Mouse (Mus musculus): ENCODE results near the gene Cryaa. TPM values are rescaled to one million over a fixed set of nuclear protein-coding genes. Genes with fewer than 3 reads are reported as not detected.

The Cryaa gene
- polyA plus RNA-seq, 1 experiment from 2014 or later: not detected

- Histone ChIP-seq H3K27ac (replicated peaks) (no peak overlapping the region), H3K4me1 (no peaks in the 10 kb centered on the region; the same call in 1 of the 2 replicates), H3K4me3 (no peak overlapping the region), H3K27me3 (replicated peaks) (no peaks in the 10 kb centered on the region), H3K36me3 (no peaks in the 10 kb centered on the region), H3K9me3 (no peaks in the 10 kb centered on the region), H3K4me2 (no peak overlapping the region), H3K9ac (no peak overlapping the region)
- ATAC-seq (ENCODE audit: extremely low read depth, insufficient number of reproducible peaks, low FRiP score, low TSS enrichment): no peak
- 76% methylated on average over 9 of the region's 9 CpGs for WGBS
Observed at GRCm38 (mm10) chr17:31713709-31714108, 36.1 kb downstream of the Cryaa start.

- Histone ChIP-seq H3K4me1 (no peaks in the 10 kb centered on the region; the same call in 1 of the 2 replicates), H3K27me3 (replicated peaks) (no peaks in the 10 kb centered on the region), H3K4me2 (no peak overlapping the region), H3K9ac (no peak overlapping the region), H3K27ac (replicated peaks) (no peak overlapping the region), H3K4me3 (no peak overlapping the region), H3K9me3 (no peaks in the 10 kb centered on the region), H3K36me3 (no peaks in the 10 kb centered on the region)
- WGBS: 79% methylated on average over 3 of the region's 3 CpGs
- no peak for ATAC-seq (ENCODE audit: extremely low read depth, insufficient number of reproducible peaks, low FRiP score, low TSS enrichment)
Observed at GRCm38 (mm10) chr17:31714125-31714524, 36.5 kb downstream of the Cryaa start.

- 84% methylated on average over 11 of the region's 11 CpGs for WGBS
- no peaks in the 10 kb centered on the region for H3K36me3 ChIP-seq
- no peaks in the 10 kb centered on the region for H3K27me3 ChIP-seq (replicated peaks)
- ATAC-seq (ENCODE audit: extremely low read depth, insufficient number of reproducible peaks, low FRiP score, low TSS enrichment): no peak
- no peaks in the 10 kb centered on the region for H3K9me3 ChIP-seq
- H3K4me1 ChIP-seq: no peaks in the 10 kb centered on the region; the same call in 1 of the 2 replicates
- no peak overlapping the region for H3K4me2 ChIP-seq
- no peak overlapping the region for H3K9ac ChIP-seq
- no peak overlapping the region for H3K4me3 ChIP-seq
- no peak overlapping the region for H3K27ac ChIP-seq (replicated peaks)
Observed at GRCm38 (mm10) chr17:31715006-31715405, 37.4 kb downstream of the Cryaa start.

GRCm38 (mm10) chr17:31721637-31722036 lies 44.0 kb downstream of the Cryaa start:
- ATAC-seq (ENCODE audit: extremely low read depth, insufficient number of reproducible peaks, low FRiP score, low TSS enrichment): no peak
- WGBS: 70% methylated on average over 6 of the region's 6 CpGs
- H3K4me3 ChIP-seq: no peak overlapping the region
- H3K9me3 ChIP-seq: no peaks in the 10 kb centered on the region
- 0 out of 2 replicates have a peak, but pooled peaks cover 4% of the 10 kb centered on the region for H3K27me3 ChIP-seq (replicated peaks)
- no peak overlapping the region for H3K27ac ChIP-seq (replicated peaks)
- H3K4me2 ChIP-seq: no peak overlapping the region
- no peak overlapping the region for H3K9ac ChIP-seq
- no peaks in the 10 kb centered on the region for H3K36me3 ChIP-seq
- H3K4me1 ChIP-seq: peaks cover 30% of the 10 kb centered on the region

GRCm38 (mm10) chr17:31725366-31725765 lies 47.8 kb downstream of the Cryaa start:
- no peaks in the 10 kb centered on the region for H3K9me3 ChIP-seq
- H3K9ac ChIP-seq: peak overlapping the region; percentile 54; the same call in 1 of the 2 replicates
- WGBS: 27% methylated on average over 6 of the region's 6 CpGs
- ATAC-seq (ENCODE audit: extremely low read depth, insufficient number of reproducible peaks, low FRiP score, low TSS enrichment): no peak
- H3K27ac ChIP-seq (replicated peaks): no peak overlapping the region
- no peak overlapping the region for H3K4me3 ChIP-seq
- H3K36me3 ChIP-seq: no peaks in the 10 kb centered on the region
- H3K4me2 ChIP-seq: no peak overlapping the region
- H3K27me3 ChIP-seq (replicated peaks): 0 out of 2 replicates have a peak, but pooled peaks cover 4% of the 10 kb centered on the region
- peaks cover 62% of the 10 kb centered on the region for H3K4me1 ChIP-seq

- peaks cover 71% of the 10 kb centered on the region for H3K4me1 ChIP-seq
- 88% methylated on average over 5 of the region's 5 CpGs for WGBS
- no peaks in the 10 kb centered on the region for H3K9me3 ChIP-seq
- no peak for ATAC-seq (ENCODE audit: extremely low read depth, insufficient number of reproducible peaks, low FRiP score, low TSS enrichment)
- H3K27me3 ChIP-seq (replicated peaks): 0 out of 2 replicates have a peak, but pooled peaks cover 4% of the 10 kb centered on the region
- H3K36me3 ChIP-seq: no peaks in the 10 kb centered on the region
- no peak overlapping the region for H3K4me3 ChIP-seq
- no peak overlapping the region for H3K4me2 ChIP-seq
- no peak overlapping the region for H3K27ac ChIP-seq (replicated peaks)
- H3K9ac ChIP-seq: no peak overlapping the region
Observed at GRCm38 (mm10) chr17:31726216-31726615, 48.6 kb downstream of the Cryaa start.

- peaks cover 74% of the 10 kb centered on the region for H3K4me1 ChIP-seq
- no peaks in the 10 kb centered on the region for H3K9me3 ChIP-seq
- no peak for ATAC-seq (ENCODE audit: extremely low read depth, insufficient number of reproducible peaks, low FRiP score, low TSS enrichment)
- H3K9ac ChIP-seq: peak overlapping the region; percentile 54
- no peak overlapping the region for H3K4me3 ChIP-seq
- no peak overlapping the region; the same call in 1 of the 2 replicates for H3K27ac ChIP-seq (replicated peaks)
- 0 out of 2 replicates have a peak, but pooled peaks cover 4% of the 10 kb centered on the region for H3K27me3 ChIP-seq (replicated peaks)
- no peak overlapping the region for H3K4me2 ChIP-seq
- no peaks in the 10 kb centered on the region for H3K36me3 ChIP-seq
- 48% methylated on average over 4 of the region's 4 CpGs for WGBS
Observed at GRCm38 (mm10) chr17:31727230-31727629, 49.6 kb downstream of the Cryaa start.

- Histone ChIP-seq H3K4me2 (no peak overlapping the region), H3K27ac (replicated peaks) (no peak overlapping the region; the same call in 1 of the 2 replicates), H3K4me3 (no peak overlapping the region), H3K36me3 (no peaks in the 10 kb centered on the region), H3K4me1 (peaks cover 71% of the 10 kb centered on the region), H3K9ac (peak overlapping the region; percentile 34; the same call in 1 of the 2 replicates), H3K9me3 (no peaks in the 10 kb centered on the region), H3K27me3 (replicated peaks) (0 out of 2 replicates have a peak, but pooled peaks cover 4% of the 10 kb centered on the region)
- WGBS: 55% methylated on average over 4 of the region's 4 CpGs
- no peak for ATAC-seq (ENCODE audit: extremely low read depth, insufficient number of reproducible peaks, low FRiP score, low TSS enrichment)
Observed at GRCm38 (mm10) chr17:31728043-31728442, 50.4 kb downstream of the Cryaa start.

- peaks cover 71% of the 10 kb centered on the region for H3K4me1 ChIP-seq
Observed at GRCm38 (mm10) chr17:31728968-31729501, 51.4 kb downstream of the Cryaa start.

GRCm38 (mm10) chr17:31731038-31731437 lies 53.4 kb downstream of the Cryaa start:
- Histone ChIP-seq H3K9ac (peak overlapping the region; percentile 50; the same call in 1 of the 2 replicates), H3K27ac (replicated peaks) (peak overlapping the region; percentile 91), H3K4me2 (no peak overlapping the region), H3K4me3 (no peak overlapping the region), H3K4me1 (peaks cover 59% of the 10 kb centered on the region), H3K9me3 (no peaks in the 10 kb centered on the region), H3K27me3 (replicated peaks) (0 out of 2 replicates have a peak, but pooled peaks cover 4% of the 10 kb centered on the region), H3K36me3 (no peaks in the 10 kb centered on the region)
- WGBS: 22% methylated on average over 6 of the region's 6 CpGs
- ATAC-seq (ENCODE audit: extremely low read depth, insufficient number of reproducible peaks, low FRiP score, low TSS enrichment): no peak; the same call in 1 of the 2 replicates

More at GRCm38 (mm10) chr17:31728968-31729501, 51.4 kb downstream of the Cryaa start:
- 36% methylated on average over 7 of the region's 7 CpGs for WGBS
- no peak overlapping the region for H3K4me2 ChIP-seq
- no peak for ATAC-seq (ENCODE audit: extremely low read depth, insufficient number of reproducible peaks, low FRiP score, low TSS enrichment)
- H3K4me3 ChIP-seq: no peak overlapping the region
- no peaks in the 10 kb centered on the region for H3K36me3 ChIP-seq
- H3K9ac ChIP-seq: peak overlapping the region; percentile 34; the same call in 1 of the 2 replicates
- no peaks in the 10 kb centered on the region for H3K9me3 ChIP-seq
- H3K27ac ChIP-seq (replicated peaks): peak overlapping the region; percentile 91
- H3K27me3 ChIP-seq (replicated peaks): 0 out of 2 replicates have a peak, but pooled peaks cover 4% of the 10 kb centered on the region
